Mouse (Mus musculus) embryo, embryonic 11.5 days (tissue): ENCODE measurements at regions not wholly inside any gene's neighbourhood (a gene's known extent, or its start where the extent isn't known, plus 50 kb on each side); places are given as distances from the start of the nearest gene placed in this dataset.
"Not testable (repeated sequence)": the region's sequence is repeated elsewhere in the genome, so short reads cannot be mapped to it uniquely, and the experiment has no call there.

ENCODE experiments used
- DNase-seq: peaks from one replicate; pipeline ENCODE4 v3.0.0-alpha.2; 2012; ENCODE audit warnings: low read depth, low spot score

DNA sequence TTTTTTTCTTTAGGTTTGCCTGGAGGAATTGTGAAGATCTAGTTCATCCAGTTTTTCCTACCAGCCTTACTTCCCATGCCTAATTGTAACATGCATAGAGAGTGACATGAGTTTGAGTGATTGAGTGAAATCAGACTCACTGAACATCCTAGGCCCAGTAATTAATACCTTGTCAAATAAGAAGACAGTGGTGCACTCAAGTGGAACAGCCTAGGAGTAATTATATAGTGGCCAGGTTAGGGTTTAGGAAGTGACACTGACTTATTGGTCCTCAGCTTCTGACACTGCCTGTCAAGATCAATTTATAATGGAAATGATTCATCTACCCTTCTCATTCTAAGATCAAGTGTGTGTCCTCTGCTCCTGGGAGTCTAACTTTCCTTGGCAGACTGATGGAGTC, 250.8 kb downstream of the Tpbg start:
- no peak for DNase-seq

DNA sequence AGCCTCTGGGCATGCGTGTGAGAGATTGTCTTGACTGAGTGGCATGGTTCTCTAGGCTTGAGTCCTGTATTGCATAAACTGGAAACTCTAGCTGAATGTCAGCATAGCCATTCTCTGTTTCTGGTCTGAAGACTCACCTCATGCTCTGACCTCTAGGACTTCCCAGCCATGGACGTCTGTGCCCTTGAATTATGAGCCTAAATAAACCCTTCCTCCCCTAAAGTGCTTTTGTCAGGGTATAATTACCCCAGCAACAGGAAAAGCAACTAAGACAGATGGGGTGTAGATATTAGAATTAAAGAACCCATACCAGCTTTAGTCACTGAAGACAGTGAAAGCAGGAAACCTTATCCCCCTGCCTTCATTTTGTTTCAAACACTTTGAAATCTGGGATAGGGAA, 253.3 kb downstream of the Tpbg start:
- no peak for DNase-seq

DNA sequence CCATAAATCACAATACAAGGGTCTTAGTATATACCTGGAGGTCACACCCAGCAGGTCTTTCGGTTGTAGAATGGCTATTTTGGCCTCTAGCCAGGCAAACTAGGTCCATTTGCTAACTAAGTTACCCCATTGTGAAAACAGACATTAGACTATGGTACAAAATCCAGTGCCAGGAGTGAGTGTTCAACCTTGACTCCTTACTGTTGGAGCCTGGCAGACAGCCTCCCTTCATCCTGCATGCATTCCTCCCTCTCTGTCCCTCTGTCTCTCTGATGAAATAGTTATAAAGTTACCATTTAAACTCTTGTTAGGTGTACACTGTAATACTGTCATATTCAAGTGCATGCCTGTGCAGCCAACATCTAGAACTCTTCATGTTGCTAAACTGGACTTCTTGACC, 254.1 kb downstream of the Tpbg start:
- DNase-seq = no peak

DNA sequence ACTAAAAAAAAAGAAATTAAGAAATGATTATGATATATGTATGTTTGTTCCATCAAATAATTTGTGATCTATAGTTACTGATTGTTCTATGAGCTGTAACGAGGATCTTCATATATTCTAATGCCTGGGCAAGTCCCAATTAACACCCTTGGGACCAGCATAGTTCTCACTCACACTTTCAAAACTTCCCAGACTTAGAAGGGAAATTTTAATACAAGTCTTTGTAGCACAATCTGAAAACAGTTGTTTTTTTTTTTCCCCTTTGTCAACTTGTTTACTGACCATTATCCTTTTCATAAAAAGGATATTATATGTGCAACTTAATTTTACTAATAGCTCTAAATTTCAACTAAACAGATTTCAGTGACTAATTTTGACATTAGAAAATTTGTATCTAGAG, 257.1 kb downstream of the Tpbg start:
- DNase-seq = no peak

DNA sequence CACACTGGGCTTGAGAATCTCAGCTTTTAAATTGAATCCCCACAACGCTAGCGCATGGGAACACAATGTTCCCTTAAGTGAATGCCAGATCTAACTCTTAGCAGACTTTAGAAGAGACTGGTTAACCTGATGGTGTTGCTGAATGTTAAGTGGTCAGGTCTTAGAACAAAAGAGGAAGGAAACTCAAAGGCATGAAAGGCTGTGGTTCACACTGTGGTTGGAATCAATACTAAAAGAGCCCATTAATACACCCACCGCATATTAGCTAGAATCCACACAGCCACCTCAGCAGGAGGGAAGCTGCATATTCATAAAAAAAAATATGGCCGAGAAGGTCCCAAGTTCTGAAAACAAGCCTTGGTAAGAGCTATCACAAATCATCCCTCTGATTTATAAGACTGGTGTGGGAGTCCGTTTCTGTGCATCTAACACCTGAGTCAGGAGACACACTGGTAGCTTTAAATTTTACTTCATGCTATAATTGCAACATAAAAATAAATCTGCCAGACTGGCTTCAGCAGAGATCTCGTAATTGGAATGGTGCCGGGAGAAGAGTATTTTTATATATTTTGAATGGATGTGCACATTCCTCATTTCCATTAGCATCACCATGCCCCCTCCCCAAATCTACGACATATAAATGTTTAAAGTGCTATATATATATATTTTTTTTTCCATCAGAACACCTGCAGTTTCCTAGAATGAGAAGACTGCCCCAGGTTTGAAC, 259.3 kb downstream of the Tpbg start:
- no peak for DNase-seq

DNA sequence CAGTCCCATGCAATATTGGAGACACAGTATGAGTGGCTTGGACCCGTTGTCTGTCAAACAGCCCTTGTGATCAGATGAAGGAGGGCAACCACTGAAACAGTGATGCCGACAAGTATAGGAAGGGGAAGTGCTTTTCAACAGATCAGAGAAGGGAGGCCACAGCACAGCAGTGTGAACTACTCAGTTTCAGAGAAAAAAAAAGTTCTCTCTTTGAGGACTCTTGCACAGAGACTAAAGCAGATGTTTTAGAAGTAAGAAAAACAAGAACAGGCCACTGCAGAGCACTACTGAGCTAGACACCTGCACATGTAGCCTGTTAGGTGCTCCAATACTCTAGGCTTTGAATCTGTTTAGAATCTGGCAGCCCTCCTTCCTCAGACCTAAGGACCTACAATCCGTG, 261.4 kb downstream of the Tpbg start:
- no peak for DNase-seq

DNA sequence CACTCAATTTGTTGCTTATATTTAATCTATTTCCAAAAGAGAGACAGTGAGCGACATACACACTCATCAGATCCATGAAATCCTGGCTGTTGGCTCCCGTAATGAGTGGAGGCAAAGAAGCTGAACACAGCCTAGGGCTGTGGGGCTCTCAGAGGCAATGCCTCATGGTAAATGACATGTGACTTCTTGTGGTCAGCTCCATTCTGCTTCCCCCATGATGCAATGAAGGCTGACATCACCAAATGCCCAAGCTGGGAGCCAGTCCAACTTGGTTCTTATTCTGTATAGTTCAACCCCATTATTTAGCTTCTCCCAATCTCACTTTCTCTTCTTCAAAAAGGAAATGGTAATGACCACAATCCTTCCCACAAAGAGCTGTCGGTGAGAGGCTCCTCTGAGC, 262.5 kb downstream of the Tpbg start:
- DNase-seq = no peak

DNA sequence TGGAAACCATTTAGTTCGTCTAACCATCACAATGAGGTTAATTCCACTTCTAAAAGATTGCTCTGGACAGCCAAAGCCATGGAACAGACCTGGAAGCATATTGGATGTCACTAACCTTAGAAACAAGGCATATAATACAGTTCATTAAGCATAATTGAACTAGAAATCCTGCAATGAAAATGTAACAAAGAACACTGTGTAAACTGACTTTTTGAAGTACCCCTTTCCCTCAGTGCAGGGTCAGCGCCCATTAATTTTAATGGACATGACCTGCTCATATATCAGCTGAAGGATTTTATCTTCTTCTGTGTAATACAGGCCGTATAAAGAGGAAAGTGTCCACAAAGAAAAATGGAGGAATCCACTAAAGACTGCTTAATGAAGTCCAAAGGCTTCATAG, 263.7 kb downstream of the Tpbg start:
- DNase-seq = no peak

DNA sequence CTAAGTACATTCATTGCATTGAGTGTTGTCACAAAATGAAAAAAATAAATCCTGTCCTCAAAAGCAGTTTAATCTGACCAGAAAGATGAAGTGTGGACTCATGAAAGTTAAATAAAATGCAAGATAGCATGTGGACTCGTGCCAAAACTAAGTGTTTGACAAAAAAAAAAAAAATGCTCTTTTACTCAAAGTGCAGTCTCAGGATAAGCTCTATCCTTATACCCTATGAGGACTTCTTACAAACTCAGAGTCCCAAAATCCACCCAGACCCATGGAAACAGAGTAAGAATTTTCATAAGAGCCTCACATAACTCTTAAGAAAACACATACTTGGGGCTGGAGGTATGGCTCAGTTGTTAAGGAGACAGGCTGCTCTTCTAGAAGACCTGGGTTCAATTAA, 267.7 kb downstream of the Tpbg start:
- no peak for DNase-seq

DNA sequence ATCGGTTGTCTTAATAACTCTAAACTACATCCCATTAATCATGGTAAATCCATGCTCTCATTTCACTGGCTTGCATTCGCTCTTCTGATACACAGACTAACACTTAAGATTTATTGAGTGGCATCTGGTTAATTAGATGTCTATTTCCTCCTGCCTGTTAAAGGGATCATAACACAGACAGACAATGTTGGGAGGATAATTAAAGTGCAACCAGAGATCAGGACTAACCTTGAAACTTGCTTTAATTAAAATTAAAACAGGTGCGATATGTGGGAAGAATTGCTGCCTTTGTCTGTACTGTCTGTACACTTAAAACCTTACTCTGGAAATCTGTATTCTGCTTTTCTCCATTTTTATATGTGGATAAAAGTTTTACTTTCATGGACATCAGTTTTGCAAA, 277.2 kb downstream of the Tpbg start:
- no peak for DNase-seq

DNA sequence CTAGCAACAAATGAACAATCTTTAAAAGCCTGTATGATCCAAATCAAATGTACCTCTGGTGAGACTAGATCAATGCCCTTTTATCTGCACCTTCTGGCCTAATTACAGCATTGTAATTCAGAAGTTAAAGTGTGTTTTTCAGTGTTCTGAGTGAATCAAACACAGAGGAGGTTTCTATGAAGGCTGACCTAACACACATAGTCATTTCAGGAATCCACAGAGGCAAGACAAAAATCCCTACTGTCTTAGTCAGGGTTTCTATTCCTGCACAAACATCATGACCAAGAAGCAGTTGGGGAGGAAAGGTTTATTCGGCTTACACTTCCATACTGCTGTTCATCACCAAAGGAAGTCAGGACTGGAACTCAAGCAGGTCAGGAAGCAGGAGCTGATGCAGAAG, 293.4 kb downstream of the Tpbg start:
- not testable (repeated sequence) for DNase-seq

DNA sequence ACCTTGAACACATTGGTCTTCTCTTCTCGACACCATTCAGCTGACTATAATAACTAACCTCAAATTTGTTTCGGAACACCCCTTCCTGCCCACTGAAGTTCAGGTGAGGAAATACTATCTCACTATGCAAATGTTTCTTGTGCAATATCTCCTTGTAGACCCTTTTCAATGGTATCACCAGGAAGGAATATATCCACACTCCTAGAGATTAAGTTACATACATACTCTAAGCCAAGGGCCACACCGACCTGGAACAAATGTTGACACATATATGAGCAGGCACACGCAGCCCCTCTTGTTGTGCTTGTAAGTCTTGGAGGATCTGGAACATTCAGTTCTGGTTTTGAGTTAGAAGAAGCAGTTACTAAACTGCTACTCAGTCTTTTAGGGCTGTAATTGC, 303.7 kb downstream of the Tpbg start:
- no peak for DNase-seq

DNA sequence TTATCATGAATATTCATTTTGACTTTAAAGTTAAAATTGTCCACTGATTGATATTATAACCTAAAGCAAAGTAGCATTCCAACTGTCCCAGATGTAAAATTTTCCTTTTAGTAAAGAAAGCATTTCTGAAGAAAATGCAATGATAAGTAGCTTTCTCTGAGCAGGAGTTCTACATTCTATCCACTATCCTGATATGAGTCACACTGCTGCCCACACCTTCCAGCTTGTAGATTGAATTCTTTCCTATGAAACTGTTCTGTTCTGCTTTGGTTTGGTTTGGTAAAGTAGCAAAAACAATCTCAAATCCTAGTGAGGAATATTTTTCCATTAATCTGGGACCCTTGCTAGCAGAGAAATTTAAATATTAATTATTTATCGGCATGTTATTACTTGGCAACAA, 304.4 kb downstream of the Ube2cbp start:
- DNase-seq = no peak

DNA sequence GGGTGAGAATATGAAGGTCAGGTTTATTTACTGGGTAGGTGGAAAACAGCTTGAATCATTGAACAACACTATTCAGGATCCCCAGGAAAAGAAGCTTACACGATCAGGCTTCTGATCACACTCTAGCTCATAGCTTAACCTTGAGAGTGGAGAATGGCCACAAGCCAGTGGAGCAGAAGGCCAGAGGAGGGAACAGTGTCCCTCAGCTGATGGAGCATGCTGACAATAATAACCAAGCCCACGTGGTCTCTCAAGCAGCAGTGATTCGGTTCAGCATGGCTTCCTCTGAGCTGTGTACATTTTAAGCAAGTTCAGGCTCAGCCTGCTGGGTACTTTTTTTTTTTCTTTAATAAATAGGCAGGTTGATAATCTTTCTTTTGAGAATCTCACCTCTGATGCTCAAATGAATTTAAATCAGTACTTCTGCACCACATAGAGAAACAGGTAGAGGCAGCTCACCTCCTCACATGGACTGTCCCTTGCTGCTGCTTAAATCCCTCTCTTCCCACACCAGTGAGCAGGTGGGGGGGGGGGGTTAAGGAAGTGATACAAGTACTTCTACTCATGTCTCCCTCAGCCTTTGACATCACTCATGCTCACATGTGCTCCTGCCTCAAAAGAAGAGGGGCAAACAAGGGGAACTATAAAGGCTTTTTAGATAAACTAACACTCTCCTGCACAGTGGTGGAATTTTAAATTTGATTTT, 298.2 kb downstream of the Ube2cbp start:
- no peak for DNase-seq

DNA sequence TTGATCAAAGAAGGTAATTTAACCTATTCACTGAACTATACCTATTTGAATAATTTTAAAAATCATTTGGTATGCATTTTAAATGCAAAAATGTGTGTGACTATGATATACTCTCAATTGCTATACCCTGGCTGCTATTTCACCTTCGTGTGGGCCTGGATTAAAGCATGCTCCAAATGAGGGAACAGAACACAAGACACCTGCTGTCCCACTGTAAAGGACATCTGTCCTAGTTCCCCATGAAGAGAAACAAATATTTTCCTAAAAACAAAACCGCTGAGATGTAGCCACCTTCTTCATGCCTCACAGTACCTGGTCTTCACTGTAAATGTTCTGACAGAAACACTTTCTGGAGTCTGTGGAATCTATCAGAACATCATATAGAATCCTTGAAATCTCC, 294.0 kb downstream of the Ube2cbp start:
- DNase-seq = no peak

DNA sequence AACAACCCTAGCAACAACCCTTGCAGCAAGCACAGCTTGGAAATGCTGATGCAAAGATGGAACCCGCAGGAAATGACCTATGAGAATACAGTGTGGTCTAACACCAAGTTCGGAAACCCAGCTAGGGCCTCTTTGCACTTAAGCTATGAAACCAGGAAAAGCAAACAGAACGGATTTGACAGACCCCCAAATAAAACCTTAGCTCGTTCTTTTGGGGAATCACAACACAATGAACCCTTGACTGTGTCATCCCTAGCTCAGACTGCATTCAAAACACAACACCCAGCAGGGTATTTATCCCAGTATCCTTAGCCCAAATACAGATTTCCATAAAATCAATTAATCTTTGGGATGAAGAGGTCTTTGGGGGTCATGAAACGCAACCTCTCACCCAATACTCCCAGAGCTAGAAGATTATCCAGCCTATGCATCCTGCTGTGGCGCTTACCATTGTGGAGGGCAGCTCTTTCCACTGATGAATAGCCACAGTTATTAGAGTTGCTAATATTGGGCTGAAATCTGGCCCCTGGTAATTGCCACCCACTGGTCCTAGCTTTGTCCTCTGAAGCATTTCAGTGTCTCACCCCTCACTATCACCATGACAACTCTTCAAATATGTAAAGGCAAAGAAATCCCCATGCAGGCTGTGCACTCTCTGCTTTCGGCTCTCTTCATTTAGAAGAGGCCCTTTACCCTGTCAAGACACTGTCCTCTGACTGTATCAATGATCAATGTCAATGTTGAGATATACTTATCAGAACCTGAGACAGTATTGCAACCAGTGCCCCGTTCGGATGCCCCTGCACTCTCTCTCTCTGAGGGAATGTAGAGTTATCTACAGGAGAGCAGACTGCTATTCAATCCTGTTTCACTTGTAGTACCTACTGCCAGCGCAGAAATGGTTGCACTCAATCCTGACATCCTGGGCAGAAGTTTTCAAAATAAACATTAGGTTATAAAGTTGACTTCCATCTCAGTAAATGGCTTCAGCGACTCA, 277.7 kb downstream of the Ube2cbp start:
- DNase-seq = no peak

DNA sequence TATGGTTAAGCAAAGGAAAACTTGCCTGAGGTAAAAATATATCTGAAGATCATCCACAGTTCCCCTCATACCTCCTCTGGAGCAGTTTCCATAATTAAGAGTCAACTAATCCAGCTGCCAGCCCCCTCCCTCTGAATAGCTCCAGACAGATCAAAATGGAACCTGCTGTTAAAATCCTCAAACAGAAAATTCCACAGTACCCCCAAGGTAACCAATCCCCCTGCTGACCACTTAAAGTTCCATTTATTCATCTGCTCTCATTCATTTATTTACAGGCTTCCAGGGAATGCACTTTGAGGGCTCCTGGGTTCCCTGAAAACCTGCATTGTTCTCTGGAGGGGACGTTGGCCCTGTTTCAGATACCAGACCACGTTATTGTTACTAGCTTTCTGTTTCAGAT, 275.9 kb downstream of the Ube2cbp start:
- no peak for DNase-seq

DNA sequence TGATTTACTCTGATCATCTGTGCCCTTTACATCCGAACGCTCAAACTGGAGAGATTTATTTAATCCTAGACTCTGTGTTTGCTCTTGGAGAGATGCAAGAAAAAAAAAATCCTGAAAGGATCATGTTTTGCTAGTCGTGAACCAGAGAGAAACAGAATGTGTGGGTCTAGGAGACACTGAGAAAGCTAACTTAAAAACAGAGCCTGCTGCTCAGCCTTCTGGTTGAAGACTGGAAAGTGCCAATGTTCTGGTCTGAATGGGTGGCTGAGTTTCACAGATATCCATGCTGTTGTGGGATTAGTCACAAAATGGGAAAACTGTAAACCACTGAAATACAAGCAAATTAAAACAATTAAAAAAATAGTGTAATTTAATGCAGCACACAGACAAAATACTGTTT, 259.7 kb downstream of the Ube2cbp start:
- DNase-seq = no peak

DNA sequence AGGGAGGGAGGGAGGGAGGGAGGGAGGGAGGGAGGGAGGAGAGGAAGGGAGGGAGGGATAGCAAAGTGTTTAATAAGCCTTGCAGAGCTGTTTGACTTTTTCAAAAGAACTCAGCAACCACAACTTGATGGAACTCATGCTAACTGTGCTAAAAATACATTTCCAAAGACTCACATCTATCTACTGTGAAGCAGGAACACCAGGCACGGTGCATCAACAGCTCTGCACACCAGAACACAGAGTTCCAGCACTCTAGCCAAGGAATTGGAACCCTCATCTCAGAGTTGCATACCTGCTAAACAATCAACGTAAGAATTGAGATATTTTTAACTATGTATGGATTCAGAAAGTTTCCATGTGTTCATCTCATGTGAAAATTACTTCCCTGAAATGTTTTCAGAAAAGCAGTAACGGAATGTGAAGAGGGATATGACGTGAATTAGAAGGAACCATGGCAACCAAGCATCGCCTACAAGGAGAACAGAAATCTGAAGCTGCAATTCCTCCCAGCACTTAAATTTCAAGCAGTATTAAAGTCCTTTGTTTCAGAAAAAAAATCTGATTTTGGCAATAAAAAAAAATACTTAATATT, 256.3 kb downstream of the Ube2cbp start:
- no peak for DNase-seq

DNA sequence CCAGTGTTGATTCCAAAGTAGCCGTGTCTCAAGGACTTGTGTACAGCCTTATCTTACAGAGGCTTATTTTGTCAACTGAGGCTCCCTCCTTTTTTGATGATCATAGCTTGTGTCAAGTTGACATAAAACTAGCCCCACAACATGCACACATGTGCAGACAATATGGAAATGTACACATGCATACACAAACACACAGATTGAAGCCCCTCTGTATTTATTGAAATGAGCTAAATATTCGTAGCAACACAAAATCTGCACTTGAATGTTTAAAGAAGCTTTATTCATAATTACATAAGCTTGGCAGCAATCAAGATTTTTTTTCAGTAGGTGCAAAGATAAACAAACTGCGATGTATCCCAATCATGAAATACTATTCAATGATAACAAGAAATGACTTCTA, 253.5 kb downstream of the Ube2cbp start:
- DNase-seq = no peak

DNA sequence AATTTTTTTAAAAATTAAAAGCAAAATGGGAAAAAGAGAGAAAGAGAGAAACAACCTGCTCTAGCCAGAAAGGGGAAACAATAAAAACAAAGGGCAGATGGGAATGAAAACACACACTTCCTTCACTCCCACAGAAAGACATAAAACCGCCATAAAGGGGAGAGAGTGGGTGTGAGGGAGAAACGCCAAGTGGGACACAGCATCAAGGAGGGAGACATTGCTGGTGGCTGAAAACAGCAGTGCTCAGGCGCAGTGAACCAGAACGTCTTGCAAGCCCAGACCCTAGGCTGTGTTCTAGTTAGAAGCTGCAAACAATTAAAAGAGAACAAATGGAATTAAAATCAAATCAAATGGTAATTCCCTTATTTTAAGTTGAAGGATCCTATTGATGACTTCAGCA, 245.1 kb downstream of the Ube2cbp start:
- DNase-seq = no peak

DNA sequence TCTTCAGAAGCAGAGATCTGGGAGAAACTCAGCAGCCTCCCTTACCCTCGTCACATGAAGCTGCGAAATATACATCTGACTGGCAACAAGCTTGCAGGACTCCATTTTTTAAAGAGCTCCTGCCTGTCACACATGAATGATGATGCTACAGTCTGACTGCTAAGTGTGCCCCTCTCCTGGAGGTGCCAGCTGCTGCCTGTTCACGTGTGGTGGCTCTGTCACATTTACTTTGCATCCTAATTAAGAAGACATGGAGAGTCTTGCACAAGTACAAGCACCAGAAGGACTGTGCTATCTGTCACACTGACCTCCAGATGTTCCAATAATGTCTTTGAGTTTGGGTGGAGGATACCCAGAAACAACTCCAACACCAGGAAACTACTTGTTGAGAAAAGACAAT, 240.2 kb downstream of the Ube2cbp start:
- DNase-seq = no peak
